Mouse (Mus musculus): ENCODE data around the gene Zap70.

The Zap70 gene

DNA sequence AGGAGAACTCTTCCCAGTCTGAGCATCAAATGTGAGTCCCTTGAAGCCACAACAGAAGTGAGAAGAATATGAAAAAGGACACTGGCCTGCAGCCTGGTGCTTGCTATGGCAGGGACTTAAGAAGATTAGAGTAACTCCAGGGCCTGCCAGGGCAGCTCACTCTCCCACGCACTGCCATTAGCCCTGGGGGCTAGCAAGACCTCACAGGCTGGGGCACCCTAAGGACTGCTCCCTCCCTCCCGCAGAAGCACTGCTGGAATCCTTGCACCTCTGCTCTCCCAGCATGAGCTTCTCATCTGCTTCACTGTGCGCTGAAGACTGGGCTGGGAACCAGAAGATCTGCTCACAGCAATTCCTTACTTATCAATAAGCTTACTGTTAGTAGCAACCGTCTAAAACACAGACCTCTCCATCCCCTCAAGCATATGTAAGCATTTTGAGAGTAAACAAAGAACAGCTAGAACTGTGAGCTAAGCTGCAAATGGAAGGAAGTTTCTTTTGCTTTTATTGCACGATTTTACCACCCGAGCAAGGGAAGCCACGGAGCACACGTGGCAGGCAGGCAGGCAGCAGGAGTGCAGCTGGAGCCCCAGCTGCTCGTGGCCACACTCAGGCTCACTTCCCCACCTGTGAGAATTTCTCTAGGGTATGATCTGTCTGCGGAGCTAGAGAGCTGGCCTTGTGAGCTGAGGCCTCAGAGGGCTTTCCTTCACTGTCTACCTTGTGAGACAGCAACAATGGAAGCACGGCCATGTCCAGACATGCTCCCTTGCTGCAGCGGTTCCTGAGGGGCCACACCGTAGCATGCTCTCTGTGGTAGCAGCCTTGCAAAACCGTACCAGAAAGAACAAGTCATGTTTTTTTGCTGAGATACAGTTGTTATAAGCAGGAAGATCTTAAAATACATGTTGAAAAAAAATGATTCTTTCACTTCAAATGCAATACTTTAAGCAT, 69.6 kb downstream of the Zap70 start:
- DNase-seq (ENCODE audit: low read depth): no peak
